Mouse (Mus musculus) adrenal gland, postnatal 36 days (tissue): Measurements from ENCODE around the gene Cd40. TPM values are rescaled to one million over a fixed set of nuclear protein-coding genes. Genes with fewer than 3 reads are reported as not detected.

ENCODE experiments used
- DNase-seq, 2 experiments: peaks; one replicate each; pipeline ENCODE4 v3.0.0; 2021; ENCODE audit warnings: mixed read lengths in 1 of 2
- total RNA-seq, 2 experiments: library from RNA; stranded (reverse); gene quantifications; 2 replicates each; pipeline ENCODE4 v1.2.3; 2021

Cd40 gene
- total RNA-seq, 2 experiments from 2014 or later, result 1.7 TPM

GRCm38 (mm10) chr2:165056377-165057085, 1.1 kb downstream of the Cd40 start:
- no peak for DNase-seq

GRCm38 (mm10) chr2:165059961-165060360, 4.5 kb downstream of the Cd40 start:
- DNase-seq, result no peak

- no peak for DNase-seq
These were observed 6.4 kb downstream of the Cd40 start for GRCm38 (mm10) chr2:165061638-165062433.

- DNase-seq, result no peak
These were observed 9.1 kb downstream of the Cd40 start for GRCm38 (mm10) chr2:165064489-165064888.

DNA sequence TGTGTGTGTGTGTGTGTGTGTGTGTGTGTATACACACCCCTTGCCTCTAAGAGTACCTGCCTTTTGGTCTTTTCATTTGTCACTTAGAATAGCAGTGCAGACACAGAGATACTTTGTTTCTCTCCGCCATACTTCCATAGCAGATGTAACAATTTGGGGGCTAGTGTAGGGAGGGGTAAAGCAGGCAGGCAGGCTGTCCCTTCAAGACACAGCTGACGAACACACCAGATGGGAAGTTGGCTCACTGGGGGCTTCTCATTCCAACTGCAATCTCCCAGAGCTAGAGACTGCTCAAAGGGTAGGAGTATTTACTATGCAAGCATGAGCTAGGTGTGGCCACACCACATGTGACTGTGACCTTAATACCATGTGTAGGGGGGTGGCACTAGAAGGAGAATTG, 13.4 kb downstream of the Cd40 start:
- no peak for DNase-seq

DNA sequence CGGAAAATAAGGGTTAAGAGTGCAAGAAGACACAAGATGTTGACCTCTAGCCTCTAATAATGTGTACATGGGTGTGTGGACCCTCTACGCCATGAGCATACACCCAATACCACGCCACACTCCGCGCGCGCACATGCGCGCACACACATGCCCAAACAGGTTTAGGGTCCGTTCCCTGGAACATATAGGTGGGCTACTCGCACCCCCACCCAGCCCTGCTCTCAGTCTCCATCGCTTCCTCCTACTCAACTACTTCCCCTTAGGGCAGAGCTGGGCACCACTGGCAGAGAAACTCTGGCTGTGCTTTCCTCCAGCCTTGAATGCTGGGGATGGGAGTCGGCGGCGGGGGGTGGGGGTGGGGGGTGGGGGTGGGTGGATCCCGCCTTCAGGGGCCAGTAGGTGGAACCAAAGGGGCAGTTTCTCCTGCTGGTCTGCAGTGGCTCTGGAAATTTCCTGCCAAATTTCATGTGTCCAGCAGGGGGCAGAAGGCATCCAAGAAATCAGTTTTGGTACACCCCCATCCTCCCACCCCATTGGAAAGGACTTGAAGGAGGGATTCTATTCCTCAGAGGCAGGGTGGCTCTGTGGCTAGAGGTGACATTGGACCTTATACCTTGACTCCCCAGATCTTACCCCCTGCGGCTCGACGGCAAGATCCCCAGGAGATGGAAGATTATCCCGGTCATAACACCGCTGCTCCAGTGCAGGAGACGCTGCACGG, 14.8 kb downstream of the Cd40 start:
- peak; percentile 72 to 77 for DNase-seq

DNA sequence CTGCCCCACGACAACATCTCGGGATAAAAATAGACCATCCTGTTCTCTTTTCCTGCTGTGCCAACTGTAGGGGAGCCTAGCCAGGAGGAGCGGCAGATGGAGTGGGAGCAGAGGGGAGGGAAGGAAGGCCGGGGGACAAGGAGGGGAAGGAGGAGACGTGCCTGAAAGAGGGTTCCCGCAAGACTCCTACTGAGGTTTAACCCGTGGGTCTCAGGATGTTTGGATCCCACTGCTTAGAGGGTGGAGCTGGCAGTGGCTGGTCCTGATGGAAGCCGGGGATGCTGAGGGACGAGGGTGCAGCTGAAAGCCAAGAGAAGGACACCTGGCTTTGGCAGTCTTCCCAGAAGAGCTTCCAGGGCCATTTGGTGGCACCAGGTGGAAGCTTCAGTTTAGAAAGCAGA, 18.0 kb downstream of the Cd40 start:
- DNase-seq, result no peak

GRCm38 (mm10) chr2:165074081-165074884, 18.9 kb downstream of the Cd40 start:
- no peak for DNase-seq

DNA sequence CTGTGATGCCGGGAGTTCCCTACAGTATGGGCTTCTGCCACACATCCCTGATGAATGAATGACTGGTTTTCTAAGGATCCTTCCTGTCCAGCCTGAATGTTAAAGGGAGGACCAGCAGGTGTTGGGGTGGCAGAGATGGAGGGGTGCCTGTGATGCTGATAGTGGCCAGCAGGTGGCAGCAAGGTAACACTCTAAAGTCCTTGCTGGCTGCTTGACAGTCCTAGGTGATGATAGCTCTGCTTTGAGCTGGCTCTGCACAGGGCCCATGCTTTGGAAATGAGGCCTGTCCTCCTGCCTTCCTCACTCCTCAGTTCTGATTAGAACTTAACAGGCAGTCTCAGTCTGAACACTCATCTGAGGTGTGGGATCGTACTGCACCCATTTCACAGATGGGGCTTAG, 19.5 kb downstream of the Cd40 start:
- peak; percentile 82 to 85 for DNase-seq

- DNase-seq, result no peak
These were observed 21.6 kb downstream of the Cd40 start for GRCm38 (mm10) chr2:165077055-165077454.

DNA sequence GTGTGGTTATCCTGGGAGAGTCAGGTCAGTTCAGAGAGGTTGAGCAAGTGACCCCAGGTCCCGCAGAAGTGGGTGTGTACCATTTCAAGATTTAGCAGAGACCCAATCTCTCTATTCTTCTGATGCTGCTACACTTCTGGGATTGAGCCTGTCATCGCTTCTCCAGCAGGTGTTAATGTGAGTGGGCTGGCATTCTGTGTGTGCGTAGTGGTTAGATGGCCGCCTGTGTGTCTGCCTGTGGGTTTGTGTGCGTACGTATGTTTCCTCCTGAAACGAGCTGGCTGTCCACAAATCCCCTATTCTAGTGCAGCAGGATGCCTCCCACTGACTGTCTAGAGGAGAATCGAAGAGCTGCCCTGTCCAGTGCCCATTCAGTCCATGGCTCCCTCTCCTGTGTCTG, 22.6 kb downstream of the Cd40 start:
- DNase-seq, result no peak

DNA sequence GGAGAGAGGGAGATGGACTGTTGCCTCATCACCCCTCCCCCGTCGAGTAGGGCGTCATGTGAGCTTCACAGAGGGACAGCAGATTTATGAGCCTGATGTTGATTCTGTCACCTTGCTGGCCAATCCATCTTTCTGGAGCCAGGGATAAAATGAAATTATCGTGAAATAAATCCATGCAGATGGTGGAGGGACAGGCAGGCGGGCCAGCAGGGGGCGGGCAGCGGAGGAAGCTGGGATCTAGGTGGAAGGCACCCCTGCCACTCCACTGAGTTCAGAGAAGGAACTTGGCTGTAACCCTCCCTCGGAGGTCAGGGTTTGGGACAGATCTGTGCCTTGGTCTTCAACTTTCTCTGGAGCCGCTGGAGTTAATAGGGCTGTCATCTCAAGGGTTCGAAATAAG, 23.2 kb downstream of the Cd40 start:
- DNase-seq, result peak; percentile 45 to 73

DNA sequence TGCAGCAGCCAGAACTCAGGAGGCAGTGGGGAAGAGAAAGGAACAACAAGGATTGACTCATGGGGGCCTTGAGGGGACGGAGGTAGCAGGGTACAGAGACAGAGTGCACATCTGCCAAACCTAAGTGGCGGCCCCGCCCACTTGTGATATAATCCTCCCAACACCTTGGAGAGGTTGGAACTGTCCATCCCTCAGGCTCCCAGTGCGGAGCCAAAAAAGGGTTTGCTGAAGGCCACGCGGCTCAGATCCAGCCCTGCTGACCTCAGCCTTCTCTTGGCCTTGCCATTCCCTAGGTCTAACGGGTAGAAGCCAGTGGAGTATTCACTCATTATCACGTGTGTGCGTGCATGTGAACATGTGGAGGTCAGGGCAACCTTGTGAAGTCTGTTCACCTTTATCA, 25.2 kb downstream of the Cd40 start:
- peak; percentile 55 to 64 for DNase-seq

GRCm38 (mm10) chr2:165081257-165081656, 25.8 kb downstream of the Cd40 start:
- no peak for DNase-seq

- DNase-seq, result no peak
These were observed 31.2 kb downstream of the Cd40 start for GRCm38 (mm10) chr2:165086634-165087033.

GRCm38 (mm10) chr2:165089470-165089869, 34.0 kb downstream of the Cd40 start:
- DNase-seq, result no peak

GRCm38 (mm10) chr2:165090650-165091049, 35.2 kb downstream of the Cd40 start, which contains the start of gene 1700025C18Rik:
TSS of gene 1700025C18Rik (minus strand) at chr2:165090750.
- DNase-seq, result no peak

DNA sequence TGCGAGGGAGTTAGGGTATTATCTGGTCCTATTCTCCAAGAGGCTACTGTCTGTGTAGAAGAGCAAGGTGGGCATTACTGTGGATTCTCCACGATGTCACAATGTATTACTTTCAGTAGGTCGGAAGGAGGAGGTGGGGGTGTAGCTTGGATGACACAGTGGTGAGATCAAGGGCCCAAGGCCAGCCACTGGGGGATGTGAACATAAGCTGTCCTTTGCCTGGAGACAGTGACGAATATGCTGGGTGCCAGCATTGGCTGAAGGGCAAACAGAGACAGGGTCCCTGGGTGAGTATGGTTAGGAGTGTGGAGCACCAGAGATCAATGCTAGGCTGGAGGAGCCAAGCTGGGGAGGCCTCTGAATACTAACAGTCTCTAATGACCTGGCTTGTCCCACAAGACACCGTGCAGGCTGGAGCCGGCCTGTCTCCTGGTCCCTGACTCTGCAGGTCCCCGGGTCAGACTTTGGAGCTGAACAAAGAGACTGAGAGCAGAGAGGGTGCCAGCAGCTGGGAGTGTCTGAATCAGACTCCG, 36.1 kb downstream of the Cd40 start:
- peak; percentile 82 to 84 for DNase-seq

DNA sequence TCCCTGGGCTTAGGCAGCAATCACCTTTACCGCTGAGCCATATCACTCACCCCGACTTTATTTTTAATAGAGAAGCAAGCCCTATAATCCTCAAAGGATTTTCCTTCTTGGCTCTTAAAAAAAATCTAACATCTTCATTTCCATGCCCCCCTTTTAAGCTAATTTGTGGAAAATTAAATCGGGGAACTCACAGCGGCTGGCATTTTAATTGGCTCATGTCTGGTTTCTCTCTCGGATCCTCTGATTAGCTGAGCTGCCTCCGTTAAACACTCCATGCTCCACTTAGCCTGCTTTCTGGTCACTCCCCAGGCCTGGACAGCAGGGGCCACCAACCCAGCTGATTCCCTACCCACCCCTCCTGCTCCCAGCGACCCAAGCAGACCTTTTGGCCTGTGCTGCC, 37.0 kb downstream of the Cd40 start:
- no peak for DNase-seq

GRCm38 (mm10) chr2:165096367-165096766, 40.9 kb downstream of the Cd40 start:
- no peak for DNase-seq

- no peak for DNase-seq
These were observed 43.4 kb downstream of the Cd40 start for GRCm38 (mm10) chr2:165098861-165099260.

DNA sequence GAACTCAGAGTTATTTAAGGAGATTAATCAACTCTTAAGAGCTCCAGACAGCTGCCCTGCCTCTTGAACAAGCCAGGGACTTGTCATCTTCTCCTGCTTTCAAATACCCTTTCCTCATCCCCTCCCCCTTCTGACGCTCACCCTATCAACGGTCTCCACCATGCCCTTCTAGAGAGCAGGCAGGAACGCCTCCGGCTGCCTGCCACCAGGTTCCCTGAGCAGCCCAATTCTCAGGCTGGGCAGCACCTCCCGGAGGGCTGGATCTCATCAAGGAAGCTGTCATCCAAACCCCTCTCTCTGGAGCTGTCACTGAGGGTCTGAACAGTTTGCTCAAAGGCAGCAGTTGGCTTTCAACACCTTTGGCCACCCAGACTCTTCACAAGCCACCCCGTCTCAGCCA, 45.3 kb downstream of the Cd40 start:
- no peak for DNase-seq
